Comparison of ENCODE assay signal across 12 mouse cellular contexts in genomic region chr1:153192379-153192778, GRCm38 (mm10). TPM values are rescaled to one million over a fixed set of nuclear protein-coding genes. Genes with fewer than 3 reads are reported as not detected.
A peak's percentile ranks its signal among the peaks of the same experiment; 100 is the strongest.
DNase-seq lines count a peak whose midpoint lies in the region; ATAC-seq lines count a peak whose summit lies in the region.
"Had no signal": no experiment of that assay in that cellular context is flagged by ENCODE, and none has a peak within 500 bp of the region (broad histone marks: within the 10 kb centered on the region; RNA-seq: fewer than 3 reads in every experiment).

No protein-coding gene starts in this region.

- DNase-seq in heart, adult 11 months = peak; percentile 51
- no peak for DNase-seq in heart, adult 18-20 months
- DNase-seq in kidney, adult 9 months = no peak
- DNase-seq in thymus, postnatal 36 days = no peak
- no peak for DNase-seq in c-Kit-positive CD71-positive TER-119-positive erythroid progenitor cells, embryonic 14.5 days (ENCODE audit: low spot score)
- DNase-seq: thymus, adult 18-20 months had no signal

- H3K27me3 ChIP-seq in kidney, embryonic 16.5 days (ENCODE audit: insufficient read depth, low read length) = no peaks in the 10 kb centered on the region
- H3K27me3 ChIP-seq in forebrain, embryonic 16.5 days (replicated peaks; ENCODE audit: control insufficient read depth, insufficient read depth, low read length) = no peaks in the 10 kb centered on the region
- peaks cover 2% of the 10 kb centered on the region; the same call in 1 of the 2 replicates for H3K27me3 ChIP-seq in midbrain, embryonic 16.5 days (ENCODE audit: control insufficient read depth, insufficient read depth, low read depth, low read length)

- 49% methylated on average over 4 of the region's 4 CpGs for WGBS in kidney, embryonic 16.5 days
- 59% methylated on average over 4 of the region's 4 CpGs for WGBS in forebrain, embryonic 16.5 days
- WGBS in midbrain, embryonic 16.5 days = 72% methylated on average over 4 of the region's 4 CpGs

- H3K4me2 ChIP-seq in kidney, embryonic 16.5 days (replicated peaks; ENCODE audit: low read depth, low read length) = peak overlapping the region; percentile 44
- H3K4me2 ChIP-seq in forebrain, embryonic 16.5 days (ENCODE audit: low read length) = no peak overlapping the region
- H3K4me2 ChIP-seq in midbrain, embryonic 16.5 days (ENCODE audit: low read length) = no peak overlapping the region

- H3K4me1 ChIP-seq in kidney, embryonic 16.5 days (ENCODE audit: insufficient read depth, low read length) = peaks cover 29% of the 10 kb centered on the region
- H3K4me1 ChIP-seq in forebrain, embryonic 16.5 days (replicated peaks; ENCODE audit: control insufficient read depth, insufficient read depth, low read length) = peaks cover 16% of the 10 kb centered on the region
- peaks cover 10% of the 10 kb centered on the region for H3K4me1 ChIP-seq in midbrain, embryonic 16.5 days (ENCODE audit: control insufficient read depth, insufficient read depth, low read length)

- H3K27ac ChIP-seq in kidney, embryonic 16.5 days (ENCODE audit: low read length) = peak overlapping the region; percentile 77
- peak overlapping the region; percentile 56 for H3K27ac ChIP-seq in forebrain, embryonic 16.5 days (ENCODE audit: low read length)
- peak overlapping the region; percentile 63 for H3K27ac ChIP-seq in midbrain, embryonic 16.5 days (ENCODE audit: low read length)

- no peaks in the 10 kb centered on the region for H3K9me3 ChIP-seq in kidney, embryonic 16.5 days (ENCODE audit: low read length)
- H3K9me3 ChIP-seq in forebrain, embryonic 16.5 days (ENCODE audit: control insufficient read depth, low read length) = no peaks in the 10 kb centered on the region
- H3K9me3 ChIP-seq in midbrain, embryonic 16.5 days (replicated peaks; ENCODE audit: control insufficient read depth, low read length, poor library complexity, severe bottlenecking) = no peaks in the 10 kb centered on the region

- H3K36me3 ChIP-seq in kidney, embryonic 16.5 days (ENCODE audit: insufficient read depth, low read length) = no peaks in the 10 kb centered on the region
- no peaks in the 10 kb centered on the region for H3K36me3 ChIP-seq in forebrain, embryonic 16.5 days (ENCODE audit: control insufficient read depth, insufficient read depth)
- no peaks in the 10 kb centered on the region for H3K36me3 ChIP-seq in midbrain, embryonic 16.5 days (ENCODE audit: control insufficient read depth, insufficient read depth, low read length)

- ATAC-seq in kidney, embryonic 16.5 days (ENCODE audit: low FRiP score, low TSS enrichment) = no peak
- peak; percentile 17; the same call in 1 of the 2 replicates for ATAC-seq in forebrain, embryonic 16.5 days
- ATAC-seq in midbrain, embryonic 16.5 days = 0 out of 2 replicates have a peak, but pooled peaks have one; percentile 38
- ATAC-seq: activated CD4-positive, CD25-positive, alpha-beta regulatory T cell, adult 4 months had no signal

- no peak overlapping the region for H3K4me3 ChIP-seq in kidney, embryonic 16.5 days (ENCODE audit: low read length)
- no peak overlapping the region for H3K4me3 ChIP-seq in forebrain, embryonic 16.5 days (replicated peaks; ENCODE audit: low read length)
- no peak overlapping the region for H3K4me3 ChIP-seq in midbrain, embryonic 16.5 days (ENCODE audit: low read depth, low read length)

- peak overlapping the region; percentile 38; the same call in 1 of the 2 replicates for H3K9ac ChIP-seq in kidney, embryonic 16.5 days (replicated peaks; ENCODE audit: low read length)
- H3K9ac ChIP-seq in forebrain, embryonic 16.5 days (replicated peaks; ENCODE audit: low read depth, low read length) = no peak overlapping the region
- H3K9ac ChIP-seq in midbrain, embryonic 16.5 days (ENCODE audit: low read depth, low read length) = no peak overlapping the region

RNA-seq across cellular contexts. Expression of gene Lamc2, which starts 6.1 kb away (rescaled TPM):
- total RNA-seq in heart, adult 18-20 months (2021) = 10 to 100 TPM; 12.3 to 13.2 TPM
- 55.5 and 57.4 TPM in 2 replicates for polyA plus RNA-seq in kidney, embryonic 16.5 days (2015; fragmentation: Nextera tagmentation; extraction: Ambion mirVana)
- polyA plus RNA-seq in forebrain, embryonic 16.5 days (2015; fragmentation: Nextera tagmentation; extraction: Ambion mirVana) = 1.6 and 2.0 TPM in 2 replicates
- 2.4 and 2.9 TPM in 2 replicates for polyA plus RNA-seq in midbrain, embryonic 16.5 days (2015; fragmentation: Nextera tagmentation; extraction: Ambion mirVana)
- total RNA-seq: common myeloid progenitor, adult 5-6 weeks; hematopoietic stem cell, adult 5-6 weeks had no signal

Comparison
In these comparisons a context has a peak if more than half of its experiments do, and no peak if none do; other contexts are left out.
1. RNA of gene Lamc2, which starts 6.1 kb away (polyA plus RNA-seq): 55.5 to 57.4 TPM in kidney, embryonic 16.5 days; 2.4 to 2.9 TPM in midbrain, embryonic 16.5 days and 1.6 to 2.0 TPM in forebrain, embryonic 16.5 days; every median in the first group is over 10 times any median in the second.
2. Peak in every context shown above with its lines, with median percentiles within 50 percentile points of each other: H3K27ac ChIP-seq.